Mouse (Mus musculus) heart, embryonic 12.5 days (tissue): Measurements from ENCODE around the gene Glp2r. TPM values are rescaled to one million over a fixed set of nuclear protein-coding genes. Genes with fewer than 3 reads are reported as not detected.

ENCODE experiments used
- ATAC-seq: fragments of 200-750 bp; cut with Nextera tagmentation; 2 replicates; pipeline ENCODE4 v1.8.0; 2017; ENCODE audit warnings: moderate TSS enrichment, moderate library complexity; ENCODE audit not compliant: insufficient number of reproducible peaks, low FRiP score
- H3K27ac ChIP-seq: fragments of 300-500 bp; sonication (generic); 2 replicates; pipeline ENCODE4 v1.5.1; 2016; ENCODE audit warnings: mild to moderate bottlenecking, moderate library complexity; ENCODE audit not compliant: poor library complexity, severe bottlenecking
- H3K27me3 ChIP-seq: fragments of 300-500 bp; sonication (generic); replicated peaks from 2 replicates; pipeline ENCODE4 v1.6.1; 2016; ENCODE audit warnings: mild to moderate bottlenecking, moderate library complexity
- H3K36me3 ChIP-seq: fragments of 300-500 bp; sonication (generic); 2 replicates; pipeline ENCODE4 v1.6.1; 2016; ENCODE audit warnings: mild to moderate bottlenecking, moderate library complexity
- H3K4me1 ChIP-seq: fragments of 300-500 bp; sonication (generic); replicated peaks from 2 replicates; pipeline ENCODE4 v1.6.1; 2016; ENCODE audit warnings: mild to moderate bottlenecking
- H3K4me2 ChIP-seq: fragments of 300-500 bp; sonication (generic); 2 replicates; pipeline ENCODE4 v1.6.1; 2016; ENCODE audit warnings: mild to moderate bottlenecking, moderate library complexity
- H3K4me3 ChIP-seq: fragments of 300-500 bp; sonication (generic); 2 replicates; pipeline ENCODE4 v1.5.1; 2016; ENCODE audit warnings: mild to moderate bottlenecking
- H3K9ac ChIP-seq: fragments of 300-500 bp; sonication (generic); 2 replicates; pipeline ENCODE4 v1.6.1; 2016; ENCODE audit warnings: mild to moderate bottlenecking, moderate library complexity
- H3K9me3 ChIP-seq: fragments of 300-500 bp; sonication (generic); replicated peaks from 2 replicates; pipeline ENCODE4 v1.6.1; 2016; ENCODE audit warnings: mild to moderate bottlenecking, moderate library complexity
- WGBS: fragments of 180-500 bp; shearing (Covaris S2); methylation state at CpG from one replicate; pipeline ENCODE4 v1.1.7; 2016; 5-methylcytosine and 5-hydroxymethylcytosine counted together
- polyA plus RNA-seq: library from polyadenylated mRNA; unstranded; fragments of >200 nt; fragmentation: Nextera tagmentation; extraction: Ambion mirVana; gene quantifications from 2 replicates; pipeline ENCODE4 v1.2.1, GENCODE M21; 2016

Glp2r gene
- polyA plus RNA-seq, 1 experiment from 2014 or later, result not detected

GRCm38 (mm10) chr11:67728726-67729125, 42.2 kb downstream of the Glp2r start:
- ATAC-seq, result no peak
- no peak overlapping the region for H3K27ac ChIP-seq
- no peak overlapping the region for H3K9ac ChIP-seq

GRCm38 (mm10) chr11:67727095-67727494, 43.9 kb downstream of the Glp2r start:
- no peak overlapping the region for H3K27ac ChIP-seq
- no peak overlapping the region for H3K9ac ChIP-seq
- H3K4me3 ChIP-seq, result no peak overlapping the region
- no peaks in the 10 kb centered on the region for H3K27me3 ChIP-seq
- no peak overlapping the region for H3K4me2 ChIP-seq
- H3K36me3 ChIP-seq, result no peaks in the 10 kb centered on the region
- 0 out of 2 replicates have a peak, but pooled peaks cover 4% of the 10 kb centered on the region for H3K4me1 ChIP-seq
- no peaks in the 10 kb centered on the region for H3K9me3 ChIP-seq
- 72% methylated on average over 6 of the region's 6 CpGs for WGBS
- ATAC-seq, result no peak

More at GRCm38 (mm10) chr11:67728726-67729125, 42.2 kb downstream of the Glp2r start:
- Histone ChIP-seq H3K4me3 (no peak overlapping the region), H3K9me3 (no peaks in the 10 kb centered on the region), H3K4me1 (0 out of 2 replicates have a peak, but pooled peaks cover 4% of the 10 kb centered on the region), H3K4me2 (no peak overlapping the region), H3K27me3 (no peaks in the 10 kb centered on the region), H3K36me3 (no peaks in the 10 kb centered on the region)

- ATAC-seq, result no peak
- H3K9ac ChIP-seq, result no peak overlapping the region
- H3K4me1 ChIP-seq, result peaks cover 10% of the 10 kb centered on the region
- H3K36me3 ChIP-seq, result no peaks in the 10 kb centered on the region
- WGBS, result 71% methylated on average over 8 of the region's 8 CpGs
- H3K4me2 ChIP-seq, result no peak overlapping the region
- no peaks in the 10 kb centered on the region for H3K9me3 ChIP-seq
- no peak overlapping the region for H3K27ac ChIP-seq
- H3K4me3 ChIP-seq, result no peak overlapping the region
- no peaks in the 10 kb centered on the region for H3K27me3 ChIP-seq
These were observed 47.5 kb downstream of the Glp2r start for GRCm38 (mm10) chr11:67723231-67724013.

GRCm38 (mm10) chr11:67722399-67723156, 48.4 kb downstream of the Glp2r start:
- Histone ChIP-seq H3K27ac (no peak overlapping the region), H3K4me2 (no peak overlapping the region), H3K9me3 (no peaks in the 10 kb centered on the region), H3K9ac (no peak overlapping the region), H3K27me3 (no peaks in the 10 kb centered on the region), H3K36me3 (no peaks in the 10 kb centered on the region), H3K4me1 (peaks cover 10% of the 10 kb centered on the region), H3K4me3 (no peak overlapping the region)
- ATAC-seq, result no peak
- WGBS, result 72% methylated on average over 7 of the region's 7 CpGs

- ATAC-seq, result no peak
- Histone ChIP-seq H3K4me3 (no peak overlapping the region), H3K4me1 (peaks cover 6% of the 10 kb centered on the region), H3K9me3 (no peaks in the 10 kb centered on the region), H3K9ac (no peak overlapping the region), H3K36me3 (no peaks in the 10 kb centered on the region), H3K4me2 (no peak overlapping the region), H3K27ac (no peak overlapping the region), H3K27me3 (no peaks in the 10 kb centered on the region)
- WGBS, result 57% methylated on average over 5 of the region's 5 CpGs
These were observed 49.5 kb downstream of the Glp2r start for GRCm38 (mm10) chr11:67721485-67721884.

GRCm38 (mm10) chr11:67715382-67715781, 55.6 kb downstream of the Glp2r start:
- H3K27ac ChIP-seq, result no peak overlapping the region
- H3K4me2 ChIP-seq, result no peak overlapping the region
- 81% methylated on average over 4 of the region's 4 CpGs for WGBS
- no peaks in the 10 kb centered on the region for H3K4me1 ChIP-seq
- ATAC-seq, result no peak
- no peaks in the 10 kb centered on the region for H3K27me3 ChIP-seq
- no peaks in the 10 kb centered on the region for H3K36me3 ChIP-seq
- no peaks in the 10 kb centered on the region for H3K9me3 ChIP-seq
- H3K9ac ChIP-seq, result no peak overlapping the region
- no peak overlapping the region for H3K4me3 ChIP-seq

- H3K27me3 ChIP-seq, result no peaks in the 10 kb centered on the region
- no peak overlapping the region for H3K4me3 ChIP-seq
- H3K4me1 ChIP-seq, result no peaks in the 10 kb centered on the region
- H3K9me3 ChIP-seq, result no peaks in the 10 kb centered on the region
- H3K36me3 ChIP-seq, result no peaks in the 10 kb centered on the region
- no peak for ATAC-seq
- no peak overlapping the region for H3K4me2 ChIP-seq
- H3K27ac ChIP-seq, result no peak overlapping the region
- 84% methylated on average over 4 of the region's 4 CpGs for WGBS
- no peak overlapping the region for H3K9ac ChIP-seq
These were observed 58.0 kb downstream of the Glp2r start for GRCm38 (mm10) chr11:67712976-67713375.

GRCm38 (mm10) chr11:67694703-67695376, 76.1 kb downstream of the Glp2r start, which contains the start of gene Rcvrn:
Gene Rcvrn, plus strand, starts transcription at chr11:67695326.
- no peak within 1 kb of the TSS for H3K4me3 ChIP-seq
- no peaks in the 10 kb centered on the region for H3K9me3 ChIP-seq
- no peaks in the 10 kb centered on the region for H3K4me1 ChIP-seq
- no peak within 1 kb of the TSS for H3K4me2 ChIP-seq
- 60% methylated on average over 7 of the region's 7 CpGs for WGBS
- H3K27me3 ChIP-seq, result 0 out of 2 replicates have a peak, but pooled peaks cover 7% of the 10 kb centered on the region
- H3K9ac ChIP-seq, result no peak within 1 kb of the TSS
- no peak within 1 kb of the TSS for H3K27ac ChIP-seq
- no peak for ATAC-seq
- no peaks in the 10 kb centered on the region for H3K36me3 ChIP-seq

GRCm38 (mm10) chr11:67686109-67686508, 84.8 kb downstream of the Glp2r start:
- Histone ChIP-seq H3K9ac (no peak overlapping the region), H3K4me2 (no peak overlapping the region), H3K36me3 (no peaks in the 10 kb centered on the region), H3K27me3 (no peaks in the 10 kb centered on the region), H3K9me3 (no peaks in the 10 kb centered on the region), H3K4me1 (no peaks in the 10 kb centered on the region), H3K4me3 (no peak overlapping the region), H3K27ac (no peak overlapping the region)
- 85% methylated on average over 2 of the region's 2 CpGs for WGBS
- no peak for ATAC-seq

GRCm38 (mm10) chr11:67681871-67682270, 89.1 kb downstream of the Glp2r start:
- H3K27ac ChIP-seq, result no peak overlapping the region
- H3K9me3 ChIP-seq, result no peaks in the 10 kb centered on the region
- no peak overlapping the region for H3K4me2 ChIP-seq
- H3K27me3 ChIP-seq, result no peaks in the 10 kb centered on the region
- no peaks in the 10 kb centered on the region for H3K36me3 ChIP-seq
- no peak overlapping the region for H3K4me3 ChIP-seq
- no peaks in the 10 kb centered on the region for H3K4me1 ChIP-seq
- ATAC-seq, result no peak
- 63% methylated on average over 3 of the region's 3 CpGs for WGBS
- no peak overlapping the region for H3K9ac ChIP-seq

- Histone ChIP-seq H3K9ac (no peak overlapping the region), H3K4me1 (no peaks in the 10 kb centered on the region), H3K4me3 (no peak overlapping the region), H3K4me2 (no peak overlapping the region), H3K9me3 (no peaks in the 10 kb centered on the region), H3K27ac (no peak overlapping the region), H3K27me3 (no peaks in the 10 kb centered on the region), H3K36me3 (no peaks in the 10 kb centered on the region)
- WGBS, result 82% methylated on average over 2 of the region's 2 CpGs
- ATAC-seq, result no peak
These were observed 91.0 kb downstream of the Glp2r start for GRCm38 (mm10) chr11:67679930-67680329.
